Comparison of ENCODE assay signal across 8 mouse cellular contexts in genomic region chr11:76292831-76293230, GRCm38 (mm10). TPM values are rescaled to one million over a fixed set of nuclear protein-coding genes. Genes with fewer than 3 reads are reported as not detected.
DNase-seq lines count a peak whose midpoint lies in the region; ATAC-seq and TF ChIP-seq lines count a peak whose summit lies in the region.

No protein-coding gene starts in this region.

- no peaks in the 10 kb centered on the region for H3K27me3 ChIP-seq in heart, embryonic 14.5 days (ENCODE audit: control insufficient read depth, insufficient read depth, low read length)
- H3K27me3 ChIP-seq in neural tube, embryonic 12.5 days (replicated peaks) = no peaks in the 10 kb centered on the region

- peak overlapping the region; percentile 85 for H3K27ac ChIP-seq in gastrocnemius, adult 2 months
- H3K27ac ChIP-seq in heart, embryonic 14.5 days (replicated peaks in 1 of 2; ENCODE audit: control insufficient read depth in 1 of 2, insufficient read depth in 1 of 2, low read depth in 2 of 2, low read length in 2 of 2) = peak overlapping the region; percentile 71 to 82
- no peak overlapping the region for H3K27ac ChIP-seq in neural tube, embryonic 12.5 days

- peaks cover 26 to 35% of the 10 kb centered on the region in 2 experiments for H3K4me1 ChIP-seq in heart, embryonic 14.5 days (ENCODE audit: control insufficient read depth in 2 of 2, insufficient read depth in 2 of 2, low read length in 2 of 2)
- H3K4me1 ChIP-seq in neural tube, embryonic 12.5 days = peaks cover 76% of the 10 kb centered on the region

- 65% methylated on average over 6 of the region's 6 CpGs for WGBS in heart, embryonic 14.5 days
- 66% methylated on average over 6 of the region's 6 CpGs for WGBS in neural tube, embryonic 12.5 days

- no peaks in the 10 kb centered on the region for H3K9me3 ChIP-seq in heart, embryonic 14.5 days (ENCODE audit: control insufficient read depth, low read length)
- H3K9me3 ChIP-seq in neural tube, embryonic 12.5 days = no peaks in the 10 kb centered on the region

- H3K4me2 ChIP-seq in heart, embryonic 14.5 days (ENCODE audit: low read length) = peak overlapping the region; percentile 31
- H3K4me2 ChIP-seq in neural tube, embryonic 12.5 days (replicated peaks) = peak overlapping the region; percentile 24

- no peak for TF ChIP-seq CTCF in gastrocnemius, adult 2 months (IDR thresholded peaks at IDR 0.05)

- 0 out of 2 replicates have a peak, but pooled peaks have one; percentile 32 for ATAC-seq in heart, embryonic 14.5 days (ENCODE audit: insufficient number of reproducible peaks, insufficient read depth, low FRiP score, low read depth)
- ATAC-seq in neural tube, embryonic 12.5 days (ENCODE audit: low FRiP score, low read depth) = no peak

- peak overlapping the region; percentile 62 for H3K4me3 ChIP-seq in gastrocnemius, adult 2 months
- H3K4me3 ChIP-seq in heart, embryonic 14.5 days (ENCODE audit: control insufficient read depth in 1 of 2, insufficient read depth in 1 of 2, low read depth in 1 of 2, low read length in 2 of 2) = no peak overlapping the region
- H3K4me3 ChIP-seq in neural tube, embryonic 12.5 days = no peak overlapping the region

- H3K36me3 ChIP-seq in heart, embryonic 14.5 days (ENCODE audit: control insufficient read depth, insufficient read depth, low read length) = no peaks in the 10 kb centered on the region
- no peaks in the 10 kb centered on the region; the same call in 1 of the 2 replicates for H3K36me3 ChIP-seq in neural tube, embryonic 12.5 days

- intact Hi-C loops in gastrocnemius, adult 2 months (cut with DNase I) = no loop called here

- peak; percentile 38 for DNase-seq in gastrocnemius, adult 2 months
- no peak for DNase-seq in gastrocnemius, postnatal 4 days (ENCODE audit: low spot score in 2 of 2)
- peak; percentile 67 for DNase-seq in kidney, postnatal 14 days
- no peak for DNase-seq in left cerebral cortex, adult 18-20 months (ENCODE audit: low spot score in 2 of 2)
- DNase-seq in spleen, adult 12 weeks (ENCODE audit: low spot score) = no peak
- DNase-seq in frontal cortex, postnatal 14 days (ENCODE audit: low spot score in 2 of 2) = no peak

- no peak overlapping the region for H3K9ac ChIP-seq in heart, embryonic 14.5 days (ENCODE audit: low read length)
- H3K9ac ChIP-seq in neural tube, embryonic 12.5 days = no peak overlapping the region

RNA-seq across cellular contexts. Expression of gene Glod4, which starts 49.3 kb away (rescaled TPM):
- 10 to 100 TPM; 21.9 to 24.2 TPM for total RNA-seq in gastrocnemius, adult 2 months (2021)
- total RNA-seq in gastrocnemius, postnatal 4 days (2021) = 10 to 100 TPM; 51.7 to 55.4 TPM
- polyA plus RNA-seq in heart, embryonic 14.5 days (2014; fragmentation: Nextera tagmentation; extraction: Ambion mirVana) = 135 and 138 TPM in 2 replicates
- 111 TPM in 2 replicates for polyA plus RNA-seq in neural tube, embryonic 12.5 days (2016; fragmentation: Nextera tagmentation; extraction: Ambion mirVana)
- total RNA-seq in left cerebral cortex, adult 18-20 months (2021) = 10 to 100 TPM; 52.9 to 60.4 TPM

RNA-seq across cellular contexts. Expression of gene Mrm3, which starts 49.3 kb away (rescaled TPM):
- total RNA-seq in gastrocnemius, adult 2 months (2021) = 10 to 100 TPM; 11.3 to 16.2 TPM
- total RNA-seq in gastrocnemius, postnatal 4 days (2021) = 10 to 100 TPM; 12.9 to 14.8 TPM
- polyA plus RNA-seq in heart, embryonic 14.5 days (2014; fragmentation: Nextera tagmentation; extraction: Ambion mirVana) = 21.8 and 23.2 TPM in 2 replicates
- 17.1 and 18.7 TPM in 2 replicates for polyA plus RNA-seq in neural tube, embryonic 12.5 days (2016; fragmentation: Nextera tagmentation; extraction: Ambion mirVana)
- total RNA-seq in left cerebral cortex, adult 18-20 months (2021) = 10 to 100 TPM; 18.6 to 20.9 TPM

Comparison
In these comparisons a context has a peak if more than half of its experiments do, and no peak if none do; other contexts are left out.
1. DNase-seq: peak in gastrocnemius, adult 2 months (single experiment) and kidney, postnatal 14 days (single experiment); none in gastrocnemius, postnatal 4 days (0 of 2), left cerebral cortex, adult 18-20 months (0 of 2), spleen, adult 12 weeks (single experiment) and frontal cortex, postnatal 14 days (0 of 2).